Mouse (Mus musculus): ENCODE results near the gene Fnbp1.

DNA sequence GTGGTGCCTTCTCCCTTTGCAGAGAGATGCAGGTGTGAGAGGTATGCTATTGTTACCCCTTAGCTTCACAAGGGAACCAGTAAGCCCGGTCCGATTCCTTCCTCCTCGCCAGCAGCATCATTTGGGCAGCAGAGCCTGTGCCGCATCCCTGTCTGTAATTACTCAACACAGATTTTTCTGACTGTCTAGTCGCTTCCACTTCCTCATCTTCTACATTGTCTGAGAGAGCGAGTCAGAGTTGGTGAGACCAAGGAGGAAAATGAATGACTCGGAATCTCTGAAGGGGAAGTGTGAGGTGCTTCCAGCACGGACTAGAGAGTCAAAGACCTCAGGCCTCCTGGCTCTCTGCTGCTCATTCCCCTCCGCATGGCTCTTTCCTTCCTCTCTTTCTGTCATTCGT, 89.4 kb downstream of the Fnbp1 start:
- TF ChIP-seq CTCF (IDR thresholded peaks at IDR 0.05; ENCODE audit: extremely low read depth, insufficient read depth, low read length) (no peak), POLR2A (IDR thresholded peaks at IDR 0.05; ENCODE audit: extremely low read depth, insufficient read depth, low read length) (no peak)

All from cortical plate, adult 2 months (tissue).